Mouse (Mus musculus) kidney, adult 2 months (tissue): Measurements from ENCODE around the gene Mettl26.

Source experiments
- CTCF ChIP-seq: fragments of 200-500 bp; conservative IDR thresholded peaks from 2 replicates; pipeline ENCODE4 v1.5.1; 2011; ENCODE audit warnings: low read depth, mild to moderate bottlenecking, control low read depth, low read length, moderate library complexity, mixed read lengths; ENCODE audit not compliant: insufficient read depth, insufficient read length
- POLR2A ChIP-seq: fragments of 200-500 bp; IDR thresholded peaks from one replicate; pipeline ENCODE4 v1.6.1; 2011; ENCODE audit warnings: low read depth, low read length, control low read depth

DNA sequence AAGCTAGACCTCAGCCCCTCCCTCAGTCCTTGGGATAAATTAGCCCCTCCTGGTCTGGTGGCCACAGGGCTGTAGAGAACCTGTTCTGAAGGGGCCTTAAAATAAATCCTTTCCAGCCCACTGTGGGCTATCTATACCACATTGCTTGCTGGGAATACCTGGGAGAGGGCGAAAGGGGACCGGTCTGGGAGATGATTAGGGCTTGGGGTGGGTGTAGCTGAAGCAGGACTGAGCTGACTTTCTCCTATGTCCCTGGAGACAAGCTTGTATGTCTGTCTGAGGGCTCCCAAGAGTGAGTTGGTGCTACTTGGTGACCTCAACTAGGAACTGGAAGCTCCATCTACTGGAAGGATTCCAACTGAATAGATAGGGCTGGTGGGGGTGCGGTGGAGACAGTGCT lies 2.2 kb downstream of the Mettl26 start:
- TF ChIP-seq CTCF (no peak), POLR2A (no peak)
